Mouse (Mus musculus) liver, embryonic 14 days (tissue): ENCODE data around the gene Cntn4. TPM values are rescaled to one million over a fixed set of nuclear protein-coding genes. Genes with fewer than 3 reads are reported as not detected.

ENCODE experiments used
- polyA plus RNA-seq: library from polyadenylated mRNA; depleted of rRNA; stranded (reverse); fragments of >200 nt; gene quantifications from 2 replicates; pipeline ENCODE4 v1.2.3, GENCODE M21; 2012; rRNA removed

Gene Cntn4
- polyA plus RNA-seq = 0.07 TPM in 1 of 2 replicates, not detected in the other

GRCm38 (mm10) chr6:105677149-105678031, at the start of gene Cntn4:
Gene Cntn4, plus strand, starts transcription at chr6:105677660.

